Mouse (Mus musculus): Measurements from ENCODE around the gene Rbm20.

Rbm20 gene

DNA sequence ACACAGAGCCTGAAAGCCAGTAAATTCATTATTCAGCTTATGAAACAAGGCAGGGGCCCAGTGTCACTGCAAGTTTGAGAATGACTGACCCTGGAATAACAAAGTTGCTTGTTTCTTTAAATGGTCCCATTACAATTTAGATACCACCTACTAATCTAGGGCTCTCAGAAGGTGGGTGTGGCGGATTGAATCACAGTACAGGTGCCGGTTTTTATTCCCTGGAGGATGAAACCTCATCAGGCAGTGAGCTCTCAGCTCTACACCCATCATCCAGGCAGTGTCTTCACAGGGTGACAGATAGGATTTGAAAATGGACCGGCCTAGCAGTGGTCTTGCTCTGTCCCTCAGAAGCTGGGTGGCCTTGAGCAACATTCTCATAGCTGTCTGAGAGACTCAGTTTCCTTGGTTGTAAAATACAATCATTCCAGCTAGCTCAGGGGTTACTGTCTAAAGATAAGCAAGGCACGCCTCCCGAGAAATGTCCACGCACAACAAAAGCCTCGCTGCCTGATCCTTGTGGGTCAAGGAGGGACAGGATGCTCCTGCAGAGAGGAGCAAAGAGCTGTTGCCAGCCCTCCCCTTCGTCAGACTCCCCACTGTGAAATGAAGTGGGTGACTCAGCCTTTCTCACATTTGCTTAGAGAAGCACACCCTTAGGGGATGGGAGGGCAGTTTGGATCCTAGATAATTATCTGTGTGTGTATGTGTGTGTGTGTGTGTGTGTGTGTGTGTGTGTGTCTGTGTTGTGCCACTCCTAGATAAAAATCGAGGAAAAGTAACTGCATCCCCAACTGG lies 2.8 kb upstream of the Rbm20 start:
- DNase-seq = no peak

GRCm38 (mm10) chr19:53676228-53676627 lies 878 bp upstream of the Rbm20 start:
- DNase-seq = no peak

- no peak for DNase-seq
These were observed 2.1 kb downstream of the Rbm20 start for GRCm38 (mm10) chr19:53679194-53679593.

GRCm38 (mm10) chr19:53679981-53680380 lies 2.9 kb downstream of the Rbm20 start:
- DNase-seq = no peak

DNA sequence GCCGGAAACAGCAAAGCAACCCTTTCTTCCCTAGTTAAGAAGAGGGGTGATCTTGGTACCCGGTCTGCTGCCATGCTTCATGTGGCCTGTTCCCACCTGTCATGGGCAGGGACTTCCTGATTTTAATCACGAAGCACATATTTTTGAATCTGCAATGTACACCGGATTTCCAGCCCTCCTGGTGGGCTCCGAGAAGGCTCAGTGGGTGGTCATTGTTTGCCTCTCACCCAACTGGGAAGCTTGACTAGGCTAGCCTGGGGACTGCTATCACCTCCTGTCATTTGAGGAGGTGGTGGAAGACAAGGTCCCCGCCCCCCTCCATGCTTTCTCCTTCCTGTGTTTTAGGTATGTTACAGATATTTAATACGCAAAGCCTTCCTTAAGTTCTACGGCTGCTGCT lies 5.3 kb downstream of the Rbm20 start:
- no peak for DNase-seq

- no peak for DNase-seq
These were observed 10.5 kb downstream of the Rbm20 start for GRCm38 (mm10) chr19:53687592-53687991.

DNA sequence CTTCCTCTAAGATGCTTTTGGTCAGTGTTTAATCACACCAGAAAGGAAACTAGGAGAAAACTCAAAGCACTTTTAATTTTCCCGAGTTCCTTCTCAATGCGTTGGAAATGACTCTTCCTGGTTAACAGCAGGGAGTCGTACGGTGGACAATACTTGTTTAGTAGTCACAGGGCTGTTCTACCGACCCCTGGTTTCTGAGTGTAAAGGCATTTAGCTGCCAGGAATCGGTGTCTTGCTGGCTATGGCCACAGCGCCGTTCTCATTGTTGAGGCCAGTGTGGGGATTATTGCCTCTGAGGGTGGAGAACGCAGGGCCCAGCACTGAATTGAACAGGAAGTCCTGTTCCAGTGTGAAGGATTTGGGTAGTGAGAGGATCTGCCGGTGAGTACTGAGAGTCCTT lies 13.7 kb downstream of the Rbm20 start:
- DNase-seq = no peak

- no peak for DNase-seq
These were observed 16.9 kb downstream of the Rbm20 start for GRCm38 (mm10) chr19:53694020-53694419.

DNA sequence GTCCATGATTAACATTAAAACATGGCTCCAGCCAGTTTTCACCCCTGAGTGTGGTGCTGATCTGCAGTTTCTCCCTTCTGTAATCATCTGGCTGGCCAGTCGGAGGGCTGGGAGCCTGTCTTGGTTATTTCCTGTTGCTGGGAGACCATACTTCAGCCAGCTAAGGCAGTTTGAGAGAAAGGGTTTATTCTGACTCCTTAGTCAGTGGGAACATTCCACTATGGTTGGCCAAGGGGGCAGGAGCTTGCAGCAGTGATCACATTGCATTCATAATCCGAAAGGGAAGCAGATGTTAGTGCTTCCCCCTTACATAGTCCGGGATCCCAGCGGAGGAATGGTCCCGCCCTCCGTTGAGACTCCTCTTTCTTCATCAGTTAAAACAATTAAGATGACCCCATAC lies 19.0 kb downstream of the Rbm20 start:
- no peak for DNase-seq

GRCm38 (mm10) chr19:53696655-53697054 lies 19.5 kb downstream of the Rbm20 start:
- no peak for DNase-seq

DNA sequence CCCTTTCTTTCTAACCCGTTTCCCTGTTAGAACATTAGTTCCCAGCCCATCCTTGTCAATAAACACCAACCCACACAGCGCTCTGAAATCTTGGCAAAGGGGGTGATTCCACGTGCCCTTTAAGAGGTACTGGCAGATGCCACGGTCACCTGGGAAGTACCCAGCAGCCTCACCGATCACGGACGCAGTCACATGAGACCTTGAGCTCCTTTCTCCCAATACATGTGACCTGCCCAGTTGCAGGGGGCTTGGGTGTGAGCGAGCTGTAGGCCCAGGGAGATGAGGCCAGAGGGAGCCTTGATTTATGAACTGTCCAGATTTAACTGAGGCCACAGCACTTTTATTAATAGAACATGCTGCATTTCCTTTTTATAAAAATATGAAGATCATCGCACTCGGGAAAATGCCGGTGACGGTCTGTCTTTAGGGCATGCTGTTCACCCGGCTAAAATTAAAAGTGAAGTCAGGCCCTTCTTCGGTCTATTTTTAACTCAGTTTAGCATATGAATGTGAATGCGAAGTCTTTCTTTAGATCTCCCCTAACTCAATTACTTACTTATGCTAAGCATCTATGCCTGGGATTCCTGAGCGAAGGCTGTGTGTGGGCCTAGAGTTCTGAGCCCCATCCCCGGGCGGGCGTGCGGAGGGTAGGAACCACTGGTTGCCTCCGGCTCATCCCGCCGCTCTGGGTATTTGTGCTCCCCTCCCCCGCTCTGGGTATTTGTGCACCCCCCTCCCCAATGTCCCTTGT lies 20.4 kb downstream of the Rbm20 start:
- DNase-seq = peak; percentile 22 to 23

DNA sequence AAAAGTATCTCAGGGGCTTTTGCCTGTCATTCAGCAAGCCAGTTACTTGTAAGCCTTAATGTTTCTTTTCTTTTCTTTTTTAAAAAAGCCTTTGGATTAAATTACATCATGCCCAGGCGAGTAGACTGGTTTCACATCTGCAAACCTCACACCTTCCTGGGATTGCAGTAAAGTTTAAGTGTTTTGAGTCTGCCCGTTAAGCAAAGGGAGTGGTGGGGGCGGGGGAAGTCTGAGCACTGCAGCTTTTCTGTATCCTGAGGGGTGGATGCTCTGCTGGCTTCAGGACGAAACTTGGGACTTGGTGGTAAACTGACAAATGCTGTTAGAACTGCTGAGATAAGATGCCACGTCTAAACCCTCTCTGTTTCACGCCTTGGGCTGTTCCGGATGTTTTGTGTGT lies 22.6 kb downstream of the Rbm20 start:
- DNase-seq = no peak

- no peak for DNase-seq
These were observed 24.3 kb downstream of the Rbm20 start for GRCm38 (mm10) chr19:53701434-53701833.

DNA sequence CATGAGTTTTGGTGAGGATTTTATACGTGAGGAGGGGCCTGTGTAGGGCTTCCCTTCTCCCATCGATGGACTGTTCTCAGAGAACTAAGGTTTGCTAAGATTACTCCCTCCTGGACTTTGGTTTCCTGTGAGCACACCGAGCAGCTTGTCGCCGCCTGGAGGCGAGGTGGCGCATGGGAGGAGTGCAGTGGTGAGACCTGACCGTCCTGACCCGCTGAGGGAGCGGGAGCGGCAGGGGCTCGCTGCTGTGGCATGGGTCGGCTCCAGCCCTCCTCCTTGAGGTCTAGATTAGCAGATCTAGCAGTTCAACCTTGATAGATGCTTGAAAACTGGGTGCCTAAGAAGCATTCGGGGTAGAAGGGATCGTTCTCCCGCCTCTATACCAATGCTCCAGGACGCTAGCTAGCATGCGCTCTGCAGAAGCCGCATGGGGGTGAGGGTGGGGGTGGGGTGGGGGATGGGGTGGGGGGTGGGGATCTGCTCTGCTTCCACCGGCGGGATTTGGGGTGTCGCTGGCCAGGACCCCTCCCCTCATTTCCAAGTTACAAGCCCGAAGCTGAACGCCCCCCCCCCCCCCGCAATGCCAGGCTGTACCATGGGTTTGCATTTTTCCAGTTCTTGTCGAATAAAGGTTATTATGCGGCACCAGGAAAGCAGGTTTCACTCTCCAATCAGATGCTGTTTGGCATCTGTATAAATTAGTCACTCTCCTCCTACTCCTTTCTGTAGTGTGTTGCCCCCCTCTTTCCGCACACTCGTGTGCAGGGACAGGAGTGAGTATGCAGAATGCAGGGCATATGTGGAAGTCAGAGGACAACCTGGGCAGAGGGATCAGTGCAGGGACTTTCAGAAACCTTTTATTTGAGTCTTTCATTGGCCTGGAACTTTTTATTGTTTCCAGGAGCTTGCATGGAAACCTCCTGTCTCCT lies 28.1 kb downstream of the Rbm20 start:
- DNase-seq = peak; percentile 61 to 65

- DNase-seq = no peak
These were observed 31.3 kb downstream of the Rbm20 start for GRCm38 (mm10) chr19:53708401-53708800.

GRCm38 (mm10) chr19:53710861-53711260 lies 33.8 kb downstream of the Rbm20 start:
- no peak for DNase-seq

GRCm38 (mm10) chr19:53711261-53711890 lies 34.3 kb downstream of the Rbm20 start:
- DNase-seq = no peak

DNA sequence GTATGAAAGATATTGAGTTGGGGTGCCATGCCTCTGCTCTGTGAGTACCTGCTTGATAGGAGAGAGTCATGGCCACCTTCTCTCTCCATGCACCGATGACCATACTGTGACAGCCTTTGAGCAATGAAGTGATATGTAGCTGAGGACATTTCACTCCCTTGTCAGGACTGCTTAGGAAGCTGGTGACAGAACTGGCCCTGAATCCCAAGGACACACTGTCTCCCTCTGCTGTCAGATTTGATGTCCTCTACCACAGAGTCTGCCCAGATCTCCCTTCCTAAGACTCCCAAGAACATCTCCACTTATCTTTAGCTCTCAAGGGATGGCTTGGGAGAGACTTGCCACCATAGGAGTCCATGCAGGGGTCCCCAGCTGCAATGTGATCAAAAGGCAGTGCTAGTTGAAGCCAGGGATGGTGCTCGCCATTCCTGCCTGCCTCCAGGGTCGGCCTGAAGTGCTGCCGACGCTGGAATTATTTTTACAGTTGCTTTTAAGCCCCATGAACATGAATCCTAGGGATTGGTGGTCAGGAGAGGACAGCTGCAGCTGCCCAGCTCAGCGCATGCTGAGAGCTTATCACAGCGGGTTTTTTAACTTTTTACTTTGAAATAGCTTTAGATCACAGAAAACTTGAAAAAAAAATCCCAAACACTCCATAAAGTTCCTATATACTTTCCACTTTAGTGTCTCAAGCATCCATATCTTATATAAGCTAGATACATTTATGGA lies 35.4 kb downstream of the Rbm20 start:
- DNase-seq = no peak

DNA sequence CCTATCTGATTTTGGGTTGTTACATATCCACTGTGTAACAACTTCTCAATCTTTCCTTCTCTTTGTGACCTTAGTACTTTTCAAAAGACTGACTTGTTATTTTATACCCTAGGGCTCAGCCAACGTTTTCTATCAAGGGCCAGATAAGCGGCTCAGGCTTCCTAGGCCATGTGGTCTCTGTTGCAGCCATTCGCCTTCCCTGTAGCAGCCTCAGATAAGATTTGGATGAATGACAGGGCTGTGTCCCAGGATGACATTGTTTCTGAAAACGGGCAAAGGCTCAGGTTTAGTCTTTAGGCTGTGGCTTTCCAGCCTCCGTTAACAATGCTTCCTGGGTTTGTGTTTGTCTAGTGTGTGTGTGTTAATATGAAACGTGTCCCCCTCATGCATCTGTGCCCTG lies 36.3 kb downstream of the Rbm20 start:
- no peak for DNase-seq

- no peak for DNase-seq
These were observed 39.4 kb downstream of the Rbm20 start for GRCm38 (mm10) chr19:53716469-53716868.

DNA sequence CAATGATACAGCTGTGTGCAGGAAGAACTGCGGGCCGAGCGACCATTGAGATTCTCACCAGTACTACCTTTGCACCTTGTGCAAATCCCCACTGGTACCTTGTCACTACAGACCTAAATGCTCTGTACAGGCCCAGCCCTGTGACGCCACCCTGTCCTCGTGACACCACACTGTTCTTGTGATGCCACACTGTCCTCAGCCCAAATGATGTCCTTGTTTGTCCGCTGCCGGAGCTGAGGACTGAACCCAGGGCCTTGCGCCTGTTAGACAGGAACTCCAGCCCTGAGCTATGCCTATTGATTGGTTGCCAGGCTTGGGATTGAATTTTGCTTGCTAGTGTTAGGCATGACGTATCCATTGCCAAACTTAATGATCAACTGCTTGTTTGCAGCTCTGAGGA lies 40.3 kb downstream of the Rbm20 start:
- DNase-seq = no peak

GRCm38 (mm10) chr19:53722186-53722585 lies 45.1 kb downstream of the Rbm20 start:
- no peak for DNase-seq

All from cerebellum, postnatal 36 days (tissue).